Mouse (Mus musculus) E14TG2a.4 (cell line): ENCODE data around the gene Rab11fip3.

Experiments used
- H3K27me3 ChIP-seq: 2 replicates; pipeline ENCODE4 v1.6.1; 2014; ENCODE audit warnings: low read length, control low read depth; ENCODE audit not compliant: insufficient read depth
- H3K36me3 ChIP-seq: 2 replicates; pipeline ENCODE4 v1.6.1; 2014; ENCODE audit warnings: low read length, control low read depth; ENCODE audit not compliant: insufficient read depth
- H3K4me1 ChIP-seq: replicated peaks from 2 replicates; pipeline ENCODE4 v1.6.1; 2014; ENCODE audit warnings: low read depth, low read length, control low read depth
- H3K4me3 ChIP-seq: replicated peaks from 2 replicates; pipeline ENCODE4 v1.5.1; 2014; ENCODE audit warnings: mild to moderate bottlenecking, low read length
- H3K9me3 ChIP-seq: 2 replicates; pipeline ENCODE4 v1.6.1; 2014; ENCODE audit warnings: low read length, control low read depth
- CTCF ChIP-seq: conservative IDR thresholded peaks from 2 replicates; pipeline ENCODE4 v1.5.1; 2014; ENCODE audit warnings: low read length
- NANOG ChIP-seq: IDR thresholded peaks from 2 replicates; pipeline ENCODE4 v1.6.1; 2014; ENCODE audit warnings: borderline replicate concordance, low read length, mixed read lengths
- POU5F1 ChIP-seq: IDR thresholded peaks from 2 replicates; pipeline ENCODE4 v1.6.1; 2014; ENCODE audit warnings: low read length, borderline replicate concordance

Gene Rab11fip3

DNA sequence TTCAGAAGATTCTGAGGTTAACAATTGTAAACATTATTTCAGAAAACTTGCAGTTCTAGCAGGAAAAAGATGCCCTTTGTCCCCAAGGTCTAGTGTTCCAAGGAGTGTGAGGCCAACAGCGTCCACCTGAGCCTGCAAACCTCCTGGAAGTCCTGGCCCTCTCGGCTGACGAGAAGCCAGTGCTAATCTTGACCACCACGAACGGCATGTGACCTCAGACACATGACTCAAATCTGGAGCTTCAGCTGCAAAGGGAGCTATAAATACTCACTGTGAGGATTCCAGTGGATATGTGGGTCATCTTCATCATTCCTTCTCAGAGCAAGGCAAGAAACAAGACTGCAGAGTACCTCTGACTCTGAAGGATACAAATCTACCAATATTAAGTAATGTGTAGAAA, 51.4 kb downstream of the Rab11fip3 start:
- Histone ChIP-seq H3K9me3 (no peaks in the 10 kb centered on the region), H3K4me3 (no peak overlapping the region), H3K36me3 (peaks cover 29% of the 10 kb centered on the region), H3K27me3 (no peaks in the 10 kb centered on the region), H3K4me1 (no peaks in the 10 kb centered on the region)
- TF ChIP-seq NANOG (no peak), POU5F1 (no peak), CTCF (no peak)

DNA sequence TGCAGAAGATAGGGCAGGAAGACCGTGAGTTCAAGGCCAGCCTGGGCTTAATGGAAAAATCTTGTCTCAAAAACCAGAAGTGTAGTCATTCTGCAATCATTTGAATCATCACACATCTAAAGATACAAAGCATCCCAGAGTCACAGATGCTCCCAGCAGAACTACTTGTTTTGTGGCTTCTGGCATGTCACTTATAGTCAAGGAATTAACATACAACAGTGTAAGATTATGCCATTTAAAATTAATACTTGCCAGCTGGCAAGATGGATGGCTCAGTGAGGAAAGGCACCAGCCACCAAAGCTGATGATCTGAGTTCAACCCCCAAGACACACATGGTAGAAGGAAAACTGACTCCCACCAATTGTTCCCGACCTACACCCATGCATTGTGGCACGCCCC, 52.3 kb downstream of the Rab11fip3 start:
- Histone ChIP-seq H3K27me3 (no peaks in the 10 kb centered on the region), H3K4me3 (no peak overlapping the region), H3K4me1 (peaks cover under 1% of the 10 kb centered on the region; the same call in 1 of the 2 replicates), H3K36me3 (peaks cover 32% of the 10 kb centered on the region), H3K9me3 (no peaks in the 10 kb centered on the region)
- TF ChIP-seq NANOG (no peak), POU5F1 (no peak)

DNA sequence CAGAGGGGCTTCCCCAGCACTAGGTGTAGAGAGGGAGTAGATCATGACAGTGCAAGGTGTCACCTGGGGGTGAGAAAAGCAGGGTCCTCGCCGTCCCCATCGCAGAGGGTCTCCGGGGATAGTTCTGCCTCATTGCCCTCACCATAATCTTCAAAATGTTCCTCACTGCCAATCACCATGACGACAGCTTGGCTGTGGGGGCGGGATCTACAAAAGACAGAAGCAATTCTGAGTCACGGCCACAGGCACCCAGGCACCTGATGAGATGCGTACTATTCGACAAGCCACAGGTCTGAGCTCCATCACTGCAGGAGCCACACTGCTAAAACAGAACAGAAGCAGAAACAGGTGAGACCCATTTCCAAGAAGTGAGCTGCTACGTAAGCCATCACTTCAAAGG, 55.6 kb downstream of the Rab11fip3 start:
- Histone ChIP-seq H3K4me1 (peaks cover 30% of the 10 kb centered on the region), H3K36me3 (peaks cover 26% of the 10 kb centered on the region), H3K9me3 (no peaks in the 10 kb centered on the region), H3K27me3 (no peaks in the 10 kb centered on the region), H3K4me3 (no peak overlapping the region)
- TF ChIP-seq CTCF = no peak
- no peak for TF ChIP-seq POU5F1
- no peak for TF ChIP-seq NANOG

DNA sequence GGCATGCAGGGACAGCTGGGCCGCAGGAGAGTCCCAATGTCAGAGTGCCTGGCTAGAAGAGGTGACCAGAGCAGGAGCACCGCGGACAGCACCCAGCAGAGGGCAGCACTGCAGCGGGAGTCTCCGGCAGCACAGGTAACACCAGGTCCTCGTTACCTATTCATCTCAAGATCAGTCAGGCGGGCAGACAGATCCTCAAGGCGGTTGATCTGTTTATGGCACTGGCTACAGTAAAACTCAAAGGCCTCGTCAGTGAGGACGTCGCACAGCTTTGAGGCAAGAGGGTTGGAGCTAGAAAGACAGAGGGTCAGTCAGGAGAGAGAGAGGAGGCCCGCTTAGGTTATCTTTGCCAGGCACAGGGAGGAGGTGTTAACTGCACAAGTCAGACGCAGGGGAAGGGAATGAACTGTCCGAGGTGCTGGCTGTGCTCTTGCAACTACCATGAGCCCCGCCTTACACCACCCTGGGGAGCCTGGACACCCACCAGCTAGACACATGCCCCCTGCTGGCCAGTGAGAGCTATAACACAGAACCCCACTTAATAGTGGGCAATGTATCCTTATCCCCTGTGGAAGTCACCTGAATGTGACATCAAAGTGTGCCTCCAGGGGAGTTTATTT, 57.4 kb downstream of the Rab11fip3 start:
- Histone ChIP-seq H3K4me1 (peaks cover 41% of the 10 kb centered on the region), H3K36me3 (peaks cover 26% of the 10 kb centered on the region), H3K27me3 (no peaks in the 10 kb centered on the region), H3K4me3 (peak overlapping the region; percentile 43; the same call in 1 of the 2 replicates), H3K9me3 (no peaks in the 10 kb centered on the region)
- TF ChIP-seq NANOG = 0 out of 2 replicates have a peak, but pooled peaks have one; percentile 4
- no peak for TF ChIP-seq POU5F1
- peak; percentile 87 for TF ChIP-seq CTCF

DNA sequence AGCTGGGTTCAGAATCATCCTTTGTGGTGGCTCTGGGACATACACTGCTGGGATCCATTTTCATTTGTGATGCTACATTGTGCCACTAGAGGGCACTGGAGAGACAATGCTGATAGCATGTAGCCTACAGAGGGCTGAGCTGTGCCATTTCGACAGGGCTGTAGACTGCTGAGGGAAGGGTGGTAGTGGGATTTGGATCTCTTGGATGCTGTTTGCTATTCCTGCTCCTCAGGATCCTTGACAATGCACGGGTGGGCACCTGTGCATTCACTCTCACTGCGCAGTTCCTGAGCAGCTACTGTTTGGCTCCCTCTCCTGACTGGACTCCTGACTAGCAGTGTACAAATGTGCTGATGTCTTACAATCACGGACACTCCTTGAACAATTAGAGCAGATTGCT, 59.8 kb downstream of the Rab11fip3 start:
- no peaks in the 10 kb centered on the region for H3K27me3 ChIP-seq
- H3K36me3 ChIP-seq = peaks cover 26% of the 10 kb centered on the region
- peaks cover 43% of the 10 kb centered on the region for H3K4me1 ChIP-seq
- no peaks in the 10 kb centered on the region for H3K9me3 ChIP-seq
- TF ChIP-seq CTCF (peak; percentile 97), POU5F1 (no peak)
- no peak overlapping the region for H3K4me3 ChIP-seq

DNA sequence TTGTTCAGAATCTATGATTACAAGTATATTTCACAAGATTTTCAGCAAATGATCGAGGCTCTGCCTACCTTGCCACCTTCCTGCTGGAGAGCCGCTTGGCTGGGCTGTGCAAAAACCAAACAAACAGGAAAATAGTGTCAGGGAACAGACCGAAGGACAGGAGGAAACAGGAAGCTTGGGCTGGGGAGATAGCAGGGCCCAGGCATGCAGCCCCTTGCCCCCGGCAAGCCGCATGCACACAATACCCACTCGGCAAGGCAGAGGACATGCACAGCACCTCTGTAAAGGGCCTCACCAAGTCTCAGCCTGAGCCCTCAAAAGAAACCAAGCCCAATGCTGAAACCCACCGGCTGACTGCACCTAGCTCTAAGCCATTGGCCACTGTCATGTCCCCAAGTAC, 60.6 kb downstream of the Rab11fip3 start:
- TF ChIP-seq NANOG (no peak), POU5F1 (no peak), CTCF (no peak)
- Histone ChIP-seq H3K36me3 (peaks cover 27% of the 10 kb centered on the region), H3K27me3 (no peaks in the 10 kb centered on the region), H3K4me1 (peaks cover 45% of the 10 kb centered on the region), H3K9me3 (no peaks in the 10 kb centered on the region), H3K4me3 (no peak overlapping the region)

DNA sequence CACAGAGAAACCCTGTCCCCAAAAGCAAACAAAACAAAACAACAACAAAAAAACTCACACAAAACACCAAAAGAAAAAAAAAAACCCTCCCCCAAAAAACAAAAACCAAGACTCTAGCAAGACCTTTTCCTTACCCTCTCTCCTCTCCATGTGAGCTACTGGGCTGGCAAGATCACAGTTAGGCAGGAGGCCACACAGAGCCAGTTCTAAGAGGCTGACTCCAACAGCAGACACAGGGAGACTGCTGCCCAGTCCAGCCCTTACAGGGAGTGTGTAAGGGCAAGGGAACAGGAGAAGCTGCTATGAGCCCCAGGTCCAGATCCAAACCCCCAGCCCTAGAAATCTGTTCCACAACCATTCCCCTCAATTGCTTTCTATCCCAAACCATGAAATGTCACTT, 61.0 kb downstream of the Rab11fip3 start:
- Histone ChIP-seq H3K4me3 (no peak overlapping the region), H3K27me3 (no peaks in the 10 kb centered on the region), H3K4me1 (peaks cover 46% of the 10 kb centered on the region), H3K36me3 (peaks cover 26% of the 10 kb centered on the region), H3K9me3 (no peaks in the 10 kb centered on the region)
- no peak for TF ChIP-seq NANOG

DNA sequence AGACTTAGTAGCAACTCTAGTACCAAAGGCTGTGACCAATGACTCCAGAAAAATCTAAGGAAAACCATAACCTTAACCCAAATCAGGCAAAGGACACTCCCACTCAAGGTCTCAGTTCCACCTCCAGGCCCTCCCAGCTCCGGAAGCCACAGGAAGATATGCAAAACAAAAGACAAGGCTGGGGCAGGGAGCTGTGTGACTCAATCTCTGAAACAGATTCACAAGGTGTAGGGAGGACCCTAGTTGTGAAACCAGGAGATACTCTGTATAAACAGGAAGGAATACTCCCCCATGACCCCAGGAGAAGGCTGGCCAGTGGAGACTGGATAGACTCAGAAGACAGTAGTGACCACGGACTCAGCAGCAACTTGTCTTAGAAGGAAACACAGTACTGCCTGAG, 61.7 kb downstream of the Rab11fip3 start:
- Histone ChIP-seq H3K4me3 (no peak overlapping the region), H3K4me1 (peaks cover 46% of the 10 kb centered on the region), H3K27me3 (no peaks in the 10 kb centered on the region), H3K9me3 (no peaks in the 10 kb centered on the region), H3K36me3 (peaks cover 22% of the 10 kb centered on the region)
- TF ChIP-seq NANOG (no peak), CTCF (no peak), POU5F1 (no peak)

DNA sequence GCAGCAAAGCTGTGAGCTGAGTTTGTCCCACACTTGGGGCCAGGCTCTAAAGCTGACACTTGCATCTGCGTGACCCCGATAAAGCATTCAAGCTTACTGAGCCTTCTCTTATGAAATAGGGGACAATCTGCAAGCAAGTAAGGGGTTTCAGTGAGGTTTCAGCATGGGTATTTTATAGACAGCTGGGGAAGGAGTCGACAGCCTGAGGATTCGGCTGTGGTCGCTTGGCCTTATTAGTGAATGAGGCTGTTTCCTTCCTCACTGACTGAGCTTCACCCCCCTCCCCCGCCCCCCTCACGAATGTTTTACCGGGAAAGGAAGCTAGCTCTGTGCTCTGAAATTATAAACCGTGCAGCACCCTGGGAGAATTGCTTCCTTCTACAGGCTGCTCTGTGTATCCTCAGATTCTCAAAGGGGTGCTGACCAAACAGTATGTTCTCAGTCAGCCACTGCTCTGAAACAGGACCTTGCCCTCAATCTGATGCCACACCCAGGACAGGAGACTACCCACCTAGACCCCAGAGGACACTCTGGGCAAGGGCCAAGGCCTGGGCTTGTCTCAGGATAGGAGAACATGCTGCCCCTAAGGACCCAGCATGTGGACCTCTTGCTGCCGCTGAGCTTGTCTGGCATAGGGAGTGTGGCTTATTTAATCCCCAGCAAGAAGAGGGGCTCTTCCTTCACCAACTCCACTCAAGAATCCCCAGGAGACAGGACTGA, 63.5 kb downstream of the Rab11fip3 start:
- no peaks in the 10 kb centered on the region for H3K27me3 ChIP-seq
- H3K4me3 ChIP-seq = no peak overlapping the region
- no peaks in the 10 kb centered on the region for H3K9me3 ChIP-seq
- peaks cover 35% of the 10 kb centered on the region for H3K4me1 ChIP-seq
- TF ChIP-seq POU5F1 = no peak
- no peak for TF ChIP-seq NANOG
- TF ChIP-seq CTCF = no peak
- H3K36me3 ChIP-seq = peaks cover 21% of the 10 kb centered on the region
